Mouse (Mus musculus) hindbrain, embryonic 14.5 days (tissue): ENCODE results near the gene Hsd11b1. TPM values are rescaled to one million over a fixed set of nuclear protein-coding genes. Genes with fewer than 3 reads are reported as not detected.

Experiments
- ATAC-seq: fragments of 200-750 bp; cut with Nextera tagmentation; 2 replicates; pipeline ENCODE4 v1.8.0; 2017; ENCODE audit warnings: moderate number of reproducible peaks, mild to moderate bottlenecking, moderate TSS enrichment, moderate library complexity; ENCODE audit not compliant: low FRiP score
- DNase-seq: peaks from one replicate; pipeline ENCODE4 v3.0.0-alpha.2; 2015; ENCODE audit warnings: low spot score
- H3K27ac ChIP-seq: fragments of 300-500 bp; sonication (generic); 2 replicates; pipeline ENCODE4 v1.5.1; 2014; ENCODE audit warnings: mild to moderate bottlenecking, moderate library complexity
- H3K27me3 ChIP-seq: fragments of 300-500 bp; sonication (generic); 2 replicates; pipeline ENCODE4 v1.6.1; 2014; ENCODE audit warnings: mild to moderate bottlenecking, low read length, mixed read lengths; ENCODE audit not compliant: control insufficient read depth, insufficient read depth
- H3K36me3 ChIP-seq: fragments of 300-500 bp; sonication (generic); replicated peaks from 2 replicates; pipeline ENCODE4 v1.6.1; 2014; ENCODE audit not compliant: control insufficient read depth, insufficient read depth
- H3K4me1 ChIP-seq: fragments of 300-500 bp; sonication (generic); replicated peaks from 2 replicates; pipeline ENCODE4 v1.6.1; 2014; ENCODE audit warnings: antibody characterized with exemption, low read length, mixed read lengths; ENCODE audit not compliant: control insufficient read depth, insufficient read depth
- H3K4me2 ChIP-seq: fragments of 300-500 bp; sonication (generic); replicated peaks from 2 replicates; pipeline ENCODE4 v1.6.1; 2014; ENCODE audit warnings: mild to moderate bottlenecking, moderate library complexity
- H3K4me3 ChIP-seq: fragments of 300-500 bp; sonication (generic); replicated peaks from 2 replicates; pipeline ENCODE4 v1.5.1; 2014; ENCODE audit warnings: mild to moderate bottlenecking, low read length
- H3K9ac ChIP-seq: fragments of 300-500 bp; sonication (generic); 2 replicates; pipeline ENCODE4 v1.6.1; 2014
- H3K9me3 ChIP-seq: fragments of 300-500 bp; sonication (generic); 2 replicates; pipeline ENCODE4 v1.6.1; 2016; ENCODE audit warnings: low read length; ENCODE audit not compliant: control insufficient read depth
- WGBS: fragments of 180-500 bp; shearing (Covaris S2); extraction: QIAGEN DNeasy Blood & Tissue Kit; methylation state at CpG from one replicate; pipeline ENCODE4 v1.1.7; 2014; 5-methylcytosine and 5-hydroxymethylcytosine counted together
- polyA plus RNA-seq: library from polyadenylated mRNA; unstranded; fragments of >200 nt; fragmentation: Nextera tagmentation; extraction: Ambion mirVana; gene quantifications from 2 replicates; pipeline ENCODE4 v1.2.1, GENCODE M21; 2014

The Hsd11b1 gene
- polyA plus RNA-seq, 1 experiment from 2014 or later = not detected

DNA sequence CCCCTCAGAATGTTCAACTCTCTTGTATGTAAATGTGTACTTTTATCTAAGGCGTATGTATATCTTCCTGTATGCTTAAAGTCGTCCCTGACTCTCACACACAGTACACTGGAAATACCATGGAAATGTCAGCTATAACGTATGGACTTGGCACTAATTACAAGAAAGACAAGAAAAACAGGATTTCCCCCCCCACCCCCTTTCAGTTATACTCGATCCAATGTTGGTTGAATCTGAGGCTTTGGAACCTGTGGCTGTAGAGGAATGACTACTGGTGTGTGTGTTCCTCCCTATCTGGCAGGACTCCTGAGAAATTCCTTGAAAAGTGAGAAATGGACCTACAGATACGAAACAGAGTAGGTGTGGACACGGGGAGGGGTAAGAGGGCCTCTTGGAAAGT lies 75.6 kb downstream of the Hsd11b1 start:
- DNase-seq (no peak), ATAC-seq (no peak)
- no peak overlapping the region for H3K9ac ChIP-seq
- no peaks in the 10 kb centered on the region for H3K27me3 ChIP-seq
- H3K4me3 ChIP-seq = no peak overlapping the region
- no peaks in the 10 kb centered on the region for H3K36me3 ChIP-seq
- H3K27ac ChIP-seq = no peak overlapping the region
- WGBS = 84% methylated on average over 6 of the region's 6 CpGs
- no peak overlapping the region for H3K4me2 ChIP-seq
- no peaks in the 10 kb centered on the region for H3K4me1 ChIP-seq
- no peaks in the 10 kb centered on the region for H3K9me3 ChIP-seq

DNA sequence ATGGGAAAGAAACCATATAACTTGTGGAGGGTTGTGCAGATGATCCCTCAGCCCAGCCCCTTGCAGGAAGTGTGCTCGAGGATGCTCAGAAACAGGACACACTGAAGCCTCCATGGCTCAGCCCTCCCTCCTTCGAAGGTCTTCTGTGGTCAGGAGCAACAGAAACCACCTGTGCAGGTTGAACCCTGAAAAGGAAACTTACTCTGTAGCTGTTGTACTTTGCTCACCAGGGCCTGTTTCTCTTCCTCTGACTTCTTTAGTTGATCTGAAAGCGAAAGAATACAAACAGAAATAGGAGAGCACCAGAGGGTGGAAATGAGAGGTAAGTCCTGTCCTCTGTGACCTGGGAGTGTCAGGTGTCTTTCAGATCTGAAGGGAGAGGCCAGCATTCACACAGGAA lies 82.8 kb downstream of the Hsd11b1 start:
- Histone ChIP-seq H3K9ac (no peak overlapping the region), H3K4me1 (no peaks in the 10 kb centered on the region), H3K4me2 (no peak overlapping the region), H3K27me3 (no peaks in the 10 kb centered on the region), H3K36me3 (no peaks in the 10 kb centered on the region), H3K27ac (no peak overlapping the region), H3K4me3 (no peak overlapping the region), H3K9me3 (no peaks in the 10 kb centered on the region)
- WGBS = 84% methylated on average over 3 of the region's 3 CpGs
- no peak for DNase-seq
- ATAC-seq = no peak

DNA sequence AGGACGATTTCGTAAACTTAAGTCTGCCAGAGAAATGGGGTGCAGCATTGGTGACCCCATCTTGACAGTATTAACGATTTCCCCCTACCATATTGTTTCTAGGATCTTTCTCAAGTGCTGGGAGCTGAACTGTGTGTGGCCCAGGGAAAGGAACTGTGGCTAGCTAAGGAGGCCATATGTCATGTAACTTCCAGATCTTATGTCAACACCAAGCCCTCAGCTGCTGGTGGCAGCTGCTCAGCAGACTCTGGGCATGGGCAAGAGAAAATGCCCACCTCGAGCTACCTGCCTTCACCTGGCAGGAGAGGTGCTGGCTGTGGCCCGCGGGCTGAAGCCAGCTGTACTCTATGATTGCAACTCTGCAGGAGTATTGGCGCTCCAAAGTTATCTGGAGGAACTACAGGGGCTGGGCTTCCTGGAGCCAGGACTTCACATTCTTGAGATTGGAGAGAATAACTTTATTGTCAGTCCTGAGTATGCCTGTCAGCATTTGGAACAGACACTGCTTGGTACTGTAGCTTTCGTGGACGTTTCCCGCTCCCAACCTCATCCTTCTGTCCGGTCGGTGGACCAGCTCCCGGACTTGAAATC lies 89.6 kb downstream of the Hsd11b1 start:
- ATAC-seq = no peak
- Histone ChIP-seq H3K9ac (peak overlapping the region; percentile 92), H3K9me3 (no peaks in the 10 kb centered on the region), H3K27me3 (no peaks in the 10 kb centered on the region), H3K4me3 (peak overlapping the region; percentile 89), H3K27ac (no peak overlapping the region), H3K36me3 (no peaks in the 10 kb centered on the region), H3K4me2 (peak overlapping the region; percentile 93), H3K4me1 (peaks cover 20% of the 10 kb centered on the region)
- 95% methylated on average over 13 of the region's 13 CpGs for WGBS
- DNase-seq = no peak

DNA sequence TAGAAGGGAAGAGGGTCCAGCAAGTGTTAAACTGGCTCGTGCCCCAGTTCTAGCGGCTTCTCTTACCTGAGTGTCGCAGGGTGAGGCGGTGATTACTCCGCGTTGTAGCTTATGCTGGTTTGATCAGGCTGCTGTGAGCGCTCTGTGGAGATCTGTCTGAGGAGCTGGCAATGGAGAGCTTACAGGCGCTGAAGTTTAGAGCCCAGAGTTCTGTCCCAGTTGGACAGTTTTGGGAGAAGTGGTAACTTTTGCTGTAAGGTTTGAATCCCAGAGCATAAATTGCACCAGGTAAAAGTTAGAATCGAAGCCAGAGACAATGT lies 90.1 kb downstream of the Hsd11b1 start:
- peak overlapping the region; percentile 92 for H3K9ac ChIP-seq
- WGBS = 22% methylated on average over 9 of the region's 9 CpGs

DNA sequence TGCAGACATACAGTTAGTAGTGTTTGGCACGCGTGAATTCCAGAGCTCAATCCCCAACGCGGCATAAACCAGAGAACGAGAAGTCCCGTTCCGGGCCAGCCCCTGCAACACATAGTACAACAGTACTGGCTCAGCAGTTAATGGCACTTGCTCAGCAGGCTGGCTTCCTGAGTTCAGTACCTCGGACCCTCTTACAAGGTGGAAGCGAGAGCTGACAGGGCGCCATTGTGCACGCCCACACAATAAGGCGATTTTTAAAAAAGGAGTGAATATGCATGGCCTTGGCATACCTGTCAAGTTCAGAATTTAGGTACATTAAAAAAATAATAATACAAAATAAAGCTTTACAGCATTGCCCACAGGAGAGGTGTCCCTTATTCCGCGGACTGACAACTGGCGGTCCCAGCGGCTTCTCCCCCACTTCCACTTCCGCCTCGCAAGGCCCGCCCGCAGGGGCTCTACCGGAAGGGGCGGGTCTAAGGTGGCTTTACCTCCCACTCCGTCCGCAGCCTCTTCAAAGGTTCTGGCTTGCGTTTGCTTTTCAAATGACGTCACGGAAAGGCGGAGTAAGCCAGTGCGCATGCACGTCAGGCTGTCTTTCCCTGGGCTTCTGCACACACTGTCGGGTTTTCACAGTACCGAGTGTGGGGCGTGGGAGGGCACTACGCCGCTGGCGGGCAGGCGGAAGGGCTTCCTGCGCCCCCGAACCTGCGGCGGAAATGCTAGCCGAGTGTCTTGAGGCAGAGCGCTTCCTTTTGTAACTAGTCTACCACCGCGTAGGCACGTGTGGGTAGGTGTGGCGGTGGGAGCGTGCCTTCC lies 90.7 kb downstream of the Hsd11b1 start:
- H3K9ac ChIP-seq = peak overlapping the region; percentile 92
- H3K27ac ChIP-seq = peak overlapping the region; percentile 91
- peak; percentile 99 for DNase-seq
- no peaks in the 10 kb centered on the region for H3K9me3 ChIP-seq
- peak; percentile 99 for ATAC-seq
- peak overlapping the region; percentile 89 for H3K4me3 ChIP-seq
- H3K27me3 ChIP-seq = no peaks in the 10 kb centered on the region
- 1% methylated on average over 48 of the region's 48 CpGs for WGBS
- H3K4me2 ChIP-seq = peak overlapping the region; percentile 93
- no peaks in the 10 kb centered on the region for H3K36me3 ChIP-seq
- H3K4me1 ChIP-seq = peaks cover 20% of the 10 kb centered on the region

More for the DNA sequence above, 90.1 kb downstream of the Hsd11b1 start:
- peak overlapping the region; percentile 89 for H3K4me3 ChIP-seq
- peak overlapping the region; percentile 91 for H3K27ac ChIP-seq
- peaks cover 20% of the 10 kb centered on the region for H3K4me1 ChIP-seq
- no peak for DNase-seq
- H3K4me2 ChIP-seq = peak overlapping the region; percentile 93
- H3K9me3 ChIP-seq = no peaks in the 10 kb centered on the region
- ATAC-seq = no peak
- H3K36me3 ChIP-seq = no peaks in the 10 kb centered on the region
- H3K27me3 ChIP-seq = no peaks in the 10 kb centered on the region

Other genes with a start within 250 kb of the Hsd11b1 start
- 9.1 and 10.5 TPM in 2 replicates for gene Syt14, start 228.3 kb downstream of the Hsd11b1 start, polyA plus RNA-seq
- 8.0 and 8.4 TPM in 2 replicates for gene Diexf, start 133.8 kb downstream of the Hsd11b1 start, polyA plus RNA-seq
- gene Irf6, start 111.0 kb downstream of the Hsd11b1 start, polyA plus RNA-seq = 0.63 and 1.0 TPM in 2 replicates
- gene A130010J15Rik, start 96.0 kb downstream of the Hsd11b1 start, polyA plus RNA-seq = 11.1 and 11.4 TPM in 2 replicates
- gene Traf3ip3, start 62.4 kb downstream of the Hsd11b1 start, polyA plus RNA-seq = 2.1 TPM in 2 replicates
- 0.18 and 0.31 TPM in 2 replicates for gene Lamb3, start 56.4 kb downstream of the Hsd11b1 start, polyA plus RNA-seq
- gene G0s2, start 9.1 kb upstream of the Hsd11b1 start, polyA plus RNA-seq = 6.5 and 9.6 TPM in 2 replicates
- gene Camk1g, start 106.2 kb upstream of the Hsd11b1 start, polyA plus RNA-seq = 39.9 and 45.2 TPM in 2 replicates